Mouse (Mus musculus) liver, adult 2 months (tissue): ENCODE results near the gene Rara.

Experiments
- CTCF ChIP-seq: fragments of 200-500 bp; IDR thresholded peaks from 2 replicates; pipeline ENCODE4 v1.5.1; 2011; ENCODE audit warnings: low read depth, low read length, control low read depth
- POLR2A ChIP-seq: fragments of 200-500 bp; IDR thresholded peaks from 2 replicates; pipeline ENCODE4 v1.6.1; 2011; ENCODE audit warnings: low read length, control low read depth; ENCODE audit not compliant: insufficient read depth; ENCODE audit errors: extremely low read depth

DNA sequence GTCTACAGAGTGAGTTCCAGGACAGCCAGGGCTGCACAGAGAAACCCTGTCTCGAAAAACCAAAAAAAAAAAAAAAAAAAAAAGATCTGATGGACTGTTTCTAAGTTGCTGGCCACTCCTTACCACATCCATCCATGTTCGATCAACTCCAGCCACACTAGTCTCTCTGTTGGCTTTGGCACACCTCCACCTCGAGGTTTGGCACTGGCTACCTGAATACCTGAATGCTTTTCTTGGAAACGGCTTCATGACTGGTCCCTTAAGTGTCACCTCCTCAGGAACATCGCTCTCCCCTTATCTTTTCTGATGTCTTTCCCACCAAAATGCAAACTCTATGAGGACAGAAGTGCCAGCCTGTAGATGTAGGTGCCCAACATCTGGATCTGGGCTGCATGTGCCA lies 51.7 kb downstream of the Rara start:
- TF ChIP-seq POLR2A (no peak), CTCF (no peak)
